Mouse (Mus musculus) heart, embryonic 16.5 days (tissue): ENCODE measurements around the gene Capn15. TPM values are rescaled to one million over a fixed set of nuclear protein-coding genes. Genes with fewer than 3 reads are reported as not detected.
A peak's percentile ranks its signal among the peaks of the same experiment; 100 is the strongest.

Experiments used
- ATAC-seq: fragments of 200-750 bp; cut with Nextera tagmentation; replicated peaks from 2 replicates; pipeline ENCODE4 v1.8.0; 2017; ENCODE audit warnings: moderate number of reproducible peaks; ENCODE audit not compliant: insufficient read depth, low FRiP score; ENCODE audit errors: extremely low read depth
- H3K27ac ChIP-seq: fragments of 300-500 bp; sonication (generic); 2 replicates; pipeline ENCODE4 v1.5.1; 2014; ENCODE audit warnings: mild to moderate bottlenecking, low read length, control low read depth, moderate library complexity
- H3K27me3 ChIP-seq: fragments of 300-500 bp; sonication (generic); 2 replicates; pipeline ENCODE4 v1.6.1; 2014; ENCODE audit warnings: low read length, mixed read lengths; ENCODE audit not compliant: control insufficient read depth, insufficient read depth
- H3K36me3 ChIP-seq: fragments of 300-500 bp; sonication (generic); 2 replicates; pipeline ENCODE4 v1.6.1; 2014; ENCODE audit not compliant: control insufficient read depth, insufficient read depth
- H3K4me1 ChIP-seq: fragments of 300-500 bp; sonication (generic); 2 replicates; pipeline ENCODE4 v1.6.1; 2014; ENCODE audit warnings: low read length, mixed read lengths; ENCODE audit not compliant: control insufficient read depth, insufficient read depth
- H3K4me2 ChIP-seq: fragments of 300-500 bp; sonication (generic); 2 replicates; pipeline ENCODE4 v1.6.1; 2014; ENCODE audit warnings: low read depth, mild to moderate bottlenecking, control low read depth, low read length
- H3K4me3 ChIP-seq: fragments of 300-500 bp; sonication (generic); 2 replicates; pipeline ENCODE4 v1.5.1; 2014; ENCODE audit warnings: mild to moderate bottlenecking, control low read depth, low read length
- H3K9ac ChIP-seq: fragments of 300-500 bp; sonication (generic); 2 replicates; pipeline ENCODE4 v1.6.1; 2014; ENCODE audit warnings: low read length, control low read depth
- H3K9me3 ChIP-seq: fragments of 300-500 bp; sonication (generic); replicated peaks from 2 replicates; pipeline ENCODE4 v1.6.1; 2016; ENCODE audit warnings: low read length; ENCODE audit not compliant: control insufficient read depth
- WGBS: fragments of 180-500 bp; shearing (Covaris S2); extraction: QIAGEN DNeasy Blood & Tissue Kit; methylation state at CpG from one replicate; pipeline ENCODE4 v1.1.7; 2014; 5-methylcytosine and 5-hydroxymethylcytosine counted together
- polyA plus RNA-seq: library from polyadenylated mRNA; unstranded; fragments of >200 nt; fragmentation: Nextera tagmentation; extraction: Ambion mirVana; gene quantifications from 2 replicates; pipeline ENCODE4 v1.2.1, GENCODE M21; 2015

Capn15 gene
- polyA plus RNA-seq, 1 experiment from 2014 or later, result 14.5 TPM

DNA sequence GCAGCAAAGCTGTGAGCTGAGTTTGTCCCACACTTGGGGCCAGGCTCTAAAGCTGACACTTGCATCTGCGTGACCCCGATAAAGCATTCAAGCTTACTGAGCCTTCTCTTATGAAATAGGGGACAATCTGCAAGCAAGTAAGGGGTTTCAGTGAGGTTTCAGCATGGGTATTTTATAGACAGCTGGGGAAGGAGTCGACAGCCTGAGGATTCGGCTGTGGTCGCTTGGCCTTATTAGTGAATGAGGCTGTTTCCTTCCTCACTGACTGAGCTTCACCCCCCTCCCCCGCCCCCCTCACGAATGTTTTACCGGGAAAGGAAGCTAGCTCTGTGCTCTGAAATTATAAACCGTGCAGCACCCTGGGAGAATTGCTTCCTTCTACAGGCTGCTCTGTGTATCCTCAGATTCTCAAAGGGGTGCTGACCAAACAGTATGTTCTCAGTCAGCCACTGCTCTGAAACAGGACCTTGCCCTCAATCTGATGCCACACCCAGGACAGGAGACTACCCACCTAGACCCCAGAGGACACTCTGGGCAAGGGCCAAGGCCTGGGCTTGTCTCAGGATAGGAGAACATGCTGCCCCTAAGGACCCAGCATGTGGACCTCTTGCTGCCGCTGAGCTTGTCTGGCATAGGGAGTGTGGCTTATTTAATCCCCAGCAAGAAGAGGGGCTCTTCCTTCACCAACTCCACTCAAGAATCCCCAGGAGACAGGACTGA is 20.3 kb upstream of the Capn15 start:
- Histone ChIP-seq H3K4me3 (no peak overlapping the region), H3K27me3 (no peaks in the 10 kb centered on the region), H3K4me2 (no peak overlapping the region), H3K9me3 (no peaks in the 10 kb centered on the region), H3K36me3 (peaks cover 9% of the 10 kb centered on the region), H3K9ac (no peak overlapping the region), H3K4me1 (peaks cover 4% of the 10 kb centered on the region; the same call in 1 of the 2 replicates), H3K27ac (no peak overlapping the region)
- ATAC-seq, result no peak
- WGBS, result 66% methylated on average over 10 of the region's 10 CpGs

DNA sequence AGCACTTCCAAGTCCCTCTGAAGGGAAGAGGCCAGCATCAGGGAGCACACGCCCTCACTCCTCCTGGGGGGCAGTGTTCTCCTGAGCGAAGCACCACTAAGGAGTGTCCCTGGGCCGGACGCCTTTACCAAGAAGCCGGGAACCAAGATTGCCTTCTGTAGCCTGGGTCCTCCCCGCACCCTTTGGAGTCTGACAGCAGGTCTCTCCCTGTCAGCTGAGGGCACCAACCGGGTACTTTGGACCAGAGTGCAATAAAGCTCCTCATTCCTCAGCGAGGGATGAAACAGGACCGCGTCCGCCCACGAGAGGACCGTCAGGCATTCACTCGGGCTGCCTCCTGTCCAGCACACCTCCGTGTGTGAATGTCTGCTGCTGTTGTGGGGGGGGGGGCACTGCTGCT is 19.1 kb upstream of the Capn15 start:
- Histone ChIP-seq H3K36me3 (peaks cover 9% of the 10 kb centered on the region), H3K27me3 (no peaks in the 10 kb centered on the region), H3K9me3 (no peaks in the 10 kb centered on the region), H3K4me3 (no peak overlapping the region), H3K9ac (no peak overlapping the region), H3K4me1 (peaks cover 4% of the 10 kb centered on the region; the same call in 1 of the 2 replicates), H3K27ac (no peak overlapping the region), H3K4me2 (no peak overlapping the region)
- ATAC-seq, result no peak
- WGBS, result 85% methylated on average over 15 of the region's 15 CpGs

DNA sequence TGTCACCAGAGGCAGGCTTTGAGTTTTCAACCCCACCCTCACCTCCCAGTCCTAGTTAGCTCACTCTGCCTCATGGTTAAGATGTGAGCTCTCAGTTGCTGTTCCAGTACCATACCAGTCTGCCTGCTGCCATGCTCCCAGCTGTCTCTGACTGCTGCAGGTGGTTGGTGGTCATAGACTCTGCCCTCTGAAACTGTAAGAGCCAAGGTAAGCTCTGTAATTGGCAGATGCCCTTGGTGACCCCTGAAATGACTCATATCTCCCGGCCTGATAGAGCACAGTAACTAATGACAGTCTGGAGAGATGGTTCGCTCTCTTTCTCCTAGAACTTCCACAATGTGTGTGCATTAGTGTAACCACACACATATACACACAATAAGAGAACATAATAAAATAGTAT is 18.3 kb upstream of the Capn15 start:
- H3K9me3 ChIP-seq, result no peaks in the 10 kb centered on the region
- H3K4me2 ChIP-seq, result no peak overlapping the region
- no peak overlapping the region for H3K9ac ChIP-seq
- H3K27me3 ChIP-seq, result no peaks in the 10 kb centered on the region
- no peaks in the 10 kb centered on the region for H3K4me1 ChIP-seq
- no peak overlapping the region for H3K4me3 ChIP-seq
- WGBS, result 74% methylated on average over 2 of the region's 2 CpGs
- H3K27ac ChIP-seq, result no peak overlapping the region
- no peak for ATAC-seq
- peaks cover 9% of the 10 kb centered on the region for H3K36me3 ChIP-seq

DNA sequence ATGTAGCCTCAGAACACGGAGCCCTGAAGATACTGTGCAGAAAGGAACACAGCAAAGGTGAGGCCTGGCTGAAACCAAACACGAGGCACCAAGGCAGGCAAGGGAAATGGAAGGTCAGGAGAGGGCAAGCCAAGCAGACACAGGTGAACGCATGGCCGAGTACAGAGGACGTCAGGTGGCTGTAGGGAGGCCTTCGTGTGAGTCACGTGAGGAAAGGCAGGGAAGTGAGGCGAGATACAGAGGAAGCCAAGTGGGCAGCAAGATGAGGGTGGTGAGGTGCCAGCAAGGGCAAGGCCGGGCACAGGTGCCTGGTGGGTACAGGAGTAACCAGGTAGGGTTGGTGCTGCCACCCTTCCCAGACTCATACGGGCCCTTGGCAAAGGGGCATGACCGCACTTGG is 12.8 kb upstream of the Capn15 start:
- WGBS, result 92% methylated on average over 11 of the region's 11 CpGs
- ATAC-seq, result no peak
- H3K4me3 ChIP-seq, result no peak overlapping the region
- H3K4me1 ChIP-seq, result no peaks in the 10 kb centered on the region
- H3K36me3 ChIP-seq, result peaks cover 4% of the 10 kb centered on the region; the same call in 1 of the 2 replicates
- H3K4me2 ChIP-seq, result no peak overlapping the region
- H3K9ac ChIP-seq, result no peak overlapping the region
- H3K9me3 ChIP-seq, result no peaks in the 10 kb centered on the region
- H3K27ac ChIP-seq, result no peak overlapping the region
- no peaks in the 10 kb centered on the region for H3K27me3 ChIP-seq

DNA sequence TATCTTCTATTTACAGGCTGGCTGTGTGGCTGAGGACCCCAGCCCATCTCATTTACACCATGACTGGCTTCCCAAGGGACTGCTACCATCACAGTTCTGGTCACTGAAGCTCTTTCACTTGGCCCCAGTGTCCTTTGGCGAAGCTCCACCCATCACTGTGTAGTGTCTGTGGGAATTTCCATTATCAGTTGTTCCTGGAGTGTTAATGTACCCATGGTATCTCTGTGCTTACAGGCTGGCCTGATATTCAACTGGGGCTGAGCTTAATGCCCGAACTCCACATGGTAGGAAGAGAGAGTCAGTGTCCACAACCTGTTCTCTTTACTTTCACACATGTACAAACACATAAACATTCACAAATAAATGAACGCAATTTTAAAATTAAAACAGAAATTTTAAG is 7.9 kb upstream of the Capn15 start:
- Histone ChIP-seq H3K4me3 (no peak overlapping the region), H3K9ac (no peak overlapping the region), H3K36me3 (peaks cover 23% of the 10 kb centered on the region), H3K4me1 (no peaks in the 10 kb centered on the region), H3K4me2 (no peak overlapping the region), H3K27me3 (no peaks in the 10 kb centered on the region), H3K27ac (no peak overlapping the region), H3K9me3 (no peaks in the 10 kb centered on the region)
- 66% methylated on average over 3 of the region's 3 CpGs for WGBS
- ATAC-seq, result no peak

DNA sequence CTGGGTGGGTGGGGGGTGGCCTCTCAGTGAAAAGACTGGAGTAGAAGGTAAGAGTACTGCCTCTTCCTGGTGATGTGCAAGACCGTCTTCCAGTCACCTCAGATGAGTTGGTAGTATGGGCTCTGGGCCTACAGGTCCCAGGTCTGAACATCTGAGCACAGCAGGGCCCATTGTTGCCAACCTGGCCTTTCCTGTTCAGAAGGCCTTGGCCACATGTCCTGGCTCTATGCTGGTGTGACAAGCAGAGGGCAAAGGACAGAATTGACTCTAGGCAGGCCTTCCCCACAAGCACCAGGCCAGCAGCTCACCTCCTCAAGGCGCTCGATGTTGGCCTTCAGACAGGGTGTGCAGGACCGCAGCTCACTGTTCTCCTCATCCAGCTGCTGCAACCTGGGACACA is 6.7 kb upstream of the Capn15 start:
- no peak for ATAC-seq
- WGBS, result 92% methylated on average over 4 of the region's 4 CpGs
- no peaks in the 10 kb centered on the region for H3K9me3 ChIP-seq
- H3K9ac ChIP-seq, result no peak overlapping the region
- H3K4me1 ChIP-seq, result no peaks in the 10 kb centered on the region
- H3K36me3 ChIP-seq, result peaks cover 20% of the 10 kb centered on the region
- no peak overlapping the region for H3K4me2 ChIP-seq
- no peaks in the 10 kb centered on the region for H3K27me3 ChIP-seq
- no peak overlapping the region for H3K4me3 ChIP-seq
- H3K27ac ChIP-seq, result no peak overlapping the region

DNA sequence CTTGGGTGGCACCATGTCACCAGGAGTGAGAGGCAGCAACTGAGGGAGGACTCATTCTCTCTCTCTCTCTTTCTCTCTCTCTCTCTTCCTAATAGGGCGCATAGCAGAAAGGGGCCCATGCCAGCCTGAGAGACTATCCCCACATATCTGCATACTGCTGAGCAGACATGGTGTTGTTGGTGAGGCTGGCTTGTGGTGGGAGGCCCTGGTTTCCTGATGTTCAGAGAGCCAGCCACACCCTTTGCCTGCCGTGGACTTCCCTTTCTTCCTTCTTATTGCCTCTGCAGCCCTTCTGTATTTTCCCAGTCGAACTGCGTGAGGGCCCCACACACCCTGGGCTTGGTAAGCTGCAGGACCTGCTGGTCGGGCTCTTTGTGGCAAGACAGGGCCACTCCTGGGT is 4.7 kb upstream of the Capn15 start:
- no peaks in the 10 kb centered on the region for H3K4me1 ChIP-seq
- no peak overlapping the region for H3K4me3 ChIP-seq
- no peak overlapping the region for H3K4me2 ChIP-seq
- peaks cover 20% of the 10 kb centered on the region for H3K36me3 ChIP-seq
- H3K27me3 ChIP-seq, result no peaks in the 10 kb centered on the region
- 81% methylated on average over 5 of the region's 5 CpGs for WGBS
- no peak overlapping the region for H3K9ac ChIP-seq
- no peak for ATAC-seq
- no peak overlapping the region for H3K27ac ChIP-seq
- H3K9me3 ChIP-seq, result no peaks in the 10 kb centered on the region

DNA sequence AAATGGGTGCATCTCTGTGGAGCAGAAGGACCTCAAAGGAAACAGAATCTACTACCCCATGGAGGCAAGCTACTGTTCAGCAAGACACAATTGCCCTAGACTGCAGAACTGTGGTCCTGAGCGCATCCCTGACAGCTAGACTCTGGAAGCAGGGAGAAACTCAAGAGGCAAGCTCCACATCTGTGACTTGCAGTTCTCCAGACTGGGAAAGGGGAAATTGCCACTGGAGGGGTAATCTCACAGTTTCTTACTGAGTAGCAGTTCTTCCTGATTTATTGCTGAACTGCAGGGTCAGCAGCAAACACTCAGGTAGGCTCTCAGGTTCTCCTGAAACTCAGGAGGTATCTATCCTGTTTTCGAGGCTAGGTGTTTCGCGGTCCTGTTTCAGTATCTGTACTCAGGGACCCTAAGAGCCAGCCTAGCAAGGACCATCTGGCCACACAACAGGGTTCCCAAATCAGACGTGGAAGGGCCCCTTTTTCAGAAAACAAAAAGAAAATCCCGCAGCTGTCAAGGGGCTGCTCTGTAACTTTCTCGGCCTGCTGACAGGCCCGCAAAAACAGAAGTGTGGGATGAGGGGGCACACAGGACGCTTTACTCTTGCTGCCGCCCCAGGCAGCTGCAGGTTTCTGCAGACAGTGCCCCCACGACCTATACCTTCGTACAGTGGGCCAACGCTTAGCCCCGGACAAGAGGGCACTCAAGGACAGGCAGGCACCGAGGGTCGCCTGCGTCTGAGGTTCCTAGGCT is 865 bp downstream of the Capn15 start:
- Histone ChIP-seq H3K27ac (peak overlapping the region; percentile 91), H3K4me1 (peaks cover 20% of the 10 kb centered on the region), H3K4me2 (peak overlapping the region; percentile 83), H3K9me3 (no peaks in the 10 kb centered on the region), H3K9ac (peak overlapping the region; percentile 96), H3K36me3 (no peaks in the 10 kb centered on the region; the same call in 1 of the 2 replicates), H3K4me3 (peak overlapping the region; percentile 93), H3K27me3 (no peaks in the 10 kb centered on the region)
- ATAC-seq, result no peak; the same call in 1 of the 2 replicates
- WGBS, result 7% methylated on average over 17 of the region's 17 CpGs

DNA sequence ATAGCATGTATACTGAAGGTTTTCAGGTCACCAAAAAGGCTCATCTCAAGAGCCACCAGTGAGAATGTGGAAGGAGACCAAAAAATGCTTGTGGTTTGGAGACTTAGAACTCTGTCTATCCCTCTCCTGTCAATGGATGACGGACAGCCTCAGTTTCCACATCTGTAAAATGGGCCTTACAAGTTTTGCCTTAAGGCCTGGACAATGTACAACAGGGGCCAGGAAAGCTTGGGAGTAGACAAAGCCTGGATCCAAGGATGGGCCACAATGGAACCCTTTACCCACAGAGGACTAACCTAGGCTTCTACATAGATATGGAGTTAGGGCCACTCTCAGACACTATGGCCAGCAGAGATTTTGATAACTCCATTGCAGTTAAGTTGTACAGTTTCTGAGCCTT is 1.5 kb downstream of the Capn15 start:
- Histone ChIP-seq H3K4me3 (peak overlapping the region; percentile 93), H3K4me1 (peaks cover 20% of the 10 kb centered on the region), H3K9me3 (no peaks in the 10 kb centered on the region), H3K4me2 (peak overlapping the region; percentile 83), H3K27me3 (no peaks in the 10 kb centered on the region), H3K36me3 (no peaks in the 10 kb centered on the region), H3K9ac (no peak overlapping the region; the same call in 1 of the 2 replicates), H3K27ac (no peak overlapping the region)
- WGBS, result 100% methylated on average over 1 of the region's 1 CpGs
- ATAC-seq, result no peak
